Mouse (Mus musculus) small intestine, adult 2 months (tissue): ENCODE measurements around the gene Gm45837.

Experiments
- CTCF ChIP-seq: fragments of 200-500 bp; IDR thresholded peaks from 2 replicates; pipeline ENCODE4 v1.5.1; 2012; ENCODE audit warnings: low read depth, mild to moderate bottlenecking, control low read depth, inconsistent platforms, low read length, moderate library complexity, mixed read lengths; ENCODE audit not compliant: insufficient replicate concordance, insufficient read length; ENCODE audit errors: extremely low read depth
- POLR2A ChIP-seq: fragments of 200-500 bp; IDR thresholded peaks from 2 replicates; pipeline ENCODE4 v1.6.1; 2012; ENCODE audit warnings: low read depth, mild to moderate bottlenecking, control low read depth, inconsistent platforms, low read length, moderate library complexity

GRCm38 (mm10) chr7:101487102-101487501 is 76.4 kb downstream of the Gm45837 start:
- TF ChIP-seq CTCF (no peak), POLR2A (no peak)
